ENCODE assay signal across 9 mouse cellular contexts in genomic region chr8:123103285-123103684, GRCm38 (mm10). TPM values are rescaled to one million over a fixed set of nuclear protein-coding genes. Genes with fewer than 3 reads are reported as not detected.
DNase-seq lines count a peak whose midpoint lies in the region; ATAC-seq and TF ChIP-seq lines count a peak whose summit lies in the region.
"Had no signal": no experiment of that assay in that cellular context is flagged by ENCODE, and none has a peak within 500 bp of the region (broad histone marks: within the 10 kb centered on the region; RNA-seq: fewer than 3 reads in every experiment).

No protein-coding gene starts in this region.

- peak overlapping the region; percentile 82 for H3K4me2 ChIP-seq in heart, embryonic 16.5 days (ENCODE audit: low read depth, low read length)
- H3K4me2 ChIP-seq in hindbrain, embryonic 13.5 days = peak overlapping the region; percentile 89
- H3K4me2 ChIP-seq in midbrain, embryonic 14.5 days (ENCODE audit: low read length) = peak overlapping the region; percentile 85

- no peak for ATAC-seq in heart, embryonic 16.5 days (replicated peaks; ENCODE audit: extremely low read depth, insufficient read depth, low FRiP score)
- ATAC-seq in G1E (ENCODE audit: extremely low read depth, insufficient number of reproducible peaks, low FRiP score, poor library complexity, severe bottlenecking) = no peak
- ATAC-seq in hindbrain, embryonic 13.5 days (ENCODE audit: low FRiP score) = no peak
- no peak for ATAC-seq in midbrain, embryonic 14.5 days (ENCODE audit: low FRiP score, low TSS enrichment)

- H3K9me3 ChIP-seq in heart, embryonic 16.5 days (replicated peaks; ENCODE audit: control insufficient read depth, low read length) = no peaks in the 10 kb centered on the region
- H3K9me3 ChIP-seq in G1E (replicated peaks) = no peaks in the 10 kb centered on the region
- H3K9me3 ChIP-seq in hindbrain, embryonic 13.5 days = no peaks in the 10 kb centered on the region
- H3K9me3 ChIP-seq in midbrain, embryonic 14.5 days (ENCODE audit: control insufficient read depth, low read length) = no peaks in the 10 kb centered on the region

- peak overlapping the region; percentile 86 for H3K4me3 ChIP-seq in heart, embryonic 16.5 days (ENCODE audit: low read length)
- peak overlapping the region; percentile 90 for H3K4me3 ChIP-seq in G1E (ENCODE audit: low read depth, low read length)
- H3K4me3 ChIP-seq in hindbrain, embryonic 13.5 days = peak overlapping the region; percentile 80
- H3K4me3 ChIP-seq in midbrain, embryonic 14.5 days (replicated peaks; ENCODE audit: low read depth, low read length) = peak overlapping the region; percentile 79

- peaks cover 21% of the 10 kb centered on the region for H3K36me3 ChIP-seq in heart, embryonic 16.5 days (ENCODE audit: control insufficient read depth, insufficient read depth)
- peaks cover 43% of the 10 kb centered on the region for H3K36me3 ChIP-seq in G1E (replicated peaks)
- peaks cover 28% of the 10 kb centered on the region for H3K36me3 ChIP-seq in hindbrain, embryonic 13.5 days
- peaks cover 26% of the 10 kb centered on the region for H3K36me3 ChIP-seq in midbrain, embryonic 14.5 days (ENCODE audit: control insufficient read depth, insufficient read depth, low read length)

- 8% methylated on average over 15 of the region's 15 CpGs for WGBS in heart, embryonic 16.5 days
- WGBS in hindbrain, embryonic 13.5 days = 20% methylated on average over 15 of the region's 15 CpGs
- 17% methylated on average over 15 of the region's 15 CpGs for WGBS in midbrain, embryonic 14.5 days

- DNase-seq in heart, postnatal 36 days = no peak
- DNase-seq in G1E (ENCODE audit: low spot score) = no peak
- no peak for DNase-seq in midbrain, embryonic 14.5 days
- DNase-seq in left cerebral cortex, adult 11 months (ENCODE audit: low spot score) = no peak
- no peak for DNase-seq in adrenal gland, adult (ENCODE audit: inconsistent age in 2 of 2, low spot score in 1 of 2)
- DNase-seq in cerebellum, postnatal 25 days = no peak
- DNase-seq: left cerebral cortex, postnatal 4 days had no signal

- peaks cover 10% of the 10 kb centered on the region for H3K4me1 ChIP-seq in heart, embryonic 16.5 days (ENCODE audit: control insufficient read depth, insufficient read depth, low read length)
- H3K4me1 ChIP-seq in G1E (ENCODE audit: insufficient read depth, low read depth, low read length) = peaks cover 27% of the 10 kb centered on the region
- peaks cover 22% of the 10 kb centered on the region for H3K4me1 ChIP-seq in hindbrain, embryonic 13.5 days (replicated peaks)
- peaks cover 7% of the 10 kb centered on the region for H3K4me1 ChIP-seq in midbrain, embryonic 14.5 days (ENCODE audit: control insufficient read depth, insufficient read depth, low read length)

- H3K9ac ChIP-seq in heart, embryonic 16.5 days (ENCODE audit: low read length) = peak overlapping the region; percentile 97
- H3K9ac ChIP-seq in hindbrain, embryonic 13.5 days = peak overlapping the region; percentile 98
- H3K9ac ChIP-seq in midbrain, embryonic 14.5 days (replicated peaks; ENCODE audit: low read length) = peak overlapping the region; percentile 94

- TF ChIP-seq CTCF in G1E (IDR thresholded peaks at IDR 0.05; ENCODE audit: low read depth, low read length) = no peak

- no peaks in the 10 kb centered on the region for H3K27me3 ChIP-seq in heart, embryonic 16.5 days (ENCODE audit: control insufficient read depth, insufficient read depth, low read length)
- no peaks in the 10 kb centered on the region for H3K27me3 ChIP-seq in G1E (ENCODE audit: insufficient read depth, low read length)
- H3K27me3 ChIP-seq in hindbrain, embryonic 13.5 days = no peaks in the 10 kb centered on the region
- no peaks in the 10 kb centered on the region for H3K27me3 ChIP-seq in midbrain, embryonic 14.5 days (ENCODE audit: control insufficient read depth, insufficient read depth, low read length)

- peak overlapping the region; percentile 92 for H3K27ac ChIP-seq in heart, embryonic 16.5 days (ENCODE audit: low read length)
- peak overlapping the region; percentile 97; the same call in 1 of the 2 replicates for H3K27ac ChIP-seq in hindbrain, embryonic 13.5 days
- H3K27ac ChIP-seq in midbrain, embryonic 14.5 days (replicated peaks; ENCODE audit: low read depth, low read length) = no peak overlapping the region

- intact Hi-C loops in heart, postnatal 36 days (cut with DNase I) = no loop called here

RNA-seq across cellular contexts. Expression of gene Rpl13, which starts 1.1 kb away (rescaled TPM):
- polyA plus RNA-seq in heart, embryonic 16.5 days (2015; fragmentation: Nextera tagmentation; extraction: Ambion mirVana) = 676 and 829 TPM in 2 replicates
- 100 to 1,000 TPM; 409 to 436 TPM for total RNA-seq in heart, postnatal 36 days (2021)
- total RNA-seq in G1E (2014; fragmentation: Nextera tagmentation) (835 and 904 TPM in 2 replicates), G1E (2017) (3,495 and 3,523 TPM in 2 replicates)
- 4,220 and 5,023 TPM in 2 replicates for polyA plus RNA-seq in G1E (2012)
- polyA plus RNA-seq in hindbrain, embryonic 13.5 days (2015; fragmentation: Nextera tagmentation; extraction: Ambion mirVana) = 766 and 789 TPM in 2 replicates
- 843 and 877 TPM in 2 replicates for polyA plus RNA-seq in midbrain, embryonic 14.5 days (2014; fragmentation: Nextera tagmentation; extraction: Ambion mirVana)

RNA-seq across cellular contexts. Expression of gene Cpne7, which starts 13.9 kb away (rescaled TPM):
- polyA plus RNA-seq in heart, embryonic 16.5 days (2015; fragmentation: Nextera tagmentation; extraction: Ambion mirVana) = 0.20 and 0.35 TPM in 2 replicates
- under 1 TPM; 0.35 to 0.44 TPM for total RNA-seq in heart, postnatal 36 days (2021)
- total RNA-seq in G1E (2014; fragmentation: Nextera tagmentation) = 3.1 and 4.3 TPM in 2 replicates
- 3.6 and 6.1 TPM in 2 replicates for total RNA-seq in G1E (2017)
- 11.1 and 11.2 TPM in 2 replicates for polyA plus RNA-seq in G1E (2012)
- polyA plus RNA-seq in hindbrain, embryonic 13.5 days (2015; fragmentation: Nextera tagmentation; extraction: Ambion mirVana) = 0.53 and 0.87 TPM in 2 replicates
- polyA plus RNA-seq in midbrain, embryonic 14.5 days (2014; fragmentation: Nextera tagmentation; extraction: Ambion mirVana) = 1.8 and 3.7 TPM in 2 replicates

RNA-seq across cellular contexts. Expression of gene Spg7, which starts 40.5 kb away (rescaled TPM):
- 60.7 and 71.0 TPM in 2 replicates for polyA plus RNA-seq in heart, embryonic 16.5 days (2015; fragmentation: Nextera tagmentation; extraction: Ambion mirVana)
- 10 to 100 TPM; 79.7 to 87.7 TPM for total RNA-seq in heart, postnatal 36 days (2021)
- total RNA-seq in G1E (2014; fragmentation: Nextera tagmentation) = 11.7 and 14.2 TPM in 2 replicates
- total RNA-seq in G1E (2017) = 36.7 and 40.2 TPM in 2 replicates
- 20.9 and 22.6 TPM in 2 replicates for polyA plus RNA-seq in G1E (2012)
- polyA plus RNA-seq in hindbrain, embryonic 13.5 days (2015; fragmentation: Nextera tagmentation; extraction: Ambion mirVana) = 45.9 and 48.7 TPM in 2 replicates
- polyA plus RNA-seq in midbrain, embryonic 14.5 days (2014; fragmentation: Nextera tagmentation; extraction: Ambion mirVana) = 42.0 and 43.6 TPM in 2 replicates

RNA-seq across cellular contexts. Expression of gene Sult5a1, which starts 54.8 kb away (rescaled TPM):
- polyA plus RNA-seq in heart, embryonic 16.5 days (2015; fragmentation: Nextera tagmentation; extraction: Ambion mirVana) = 4.4 and 5.8 TPM in 2 replicates
- total RNA-seq in heart, postnatal 36 days (2021) = under 1 TPM; 0.58 to 0.79 TPM
- total RNA-seq in G1E (2014; fragmentation: Nextera tagmentation) (not detected in 2 replicates), G1E (2017) (0.06 and 0.11 TPM in 2 replicates)
- polyA plus RNA-seq in G1E (2012) = not detected in 2 replicates
- polyA plus RNA-seq in hindbrain, embryonic 13.5 days (2015; fragmentation: Nextera tagmentation; extraction: Ambion mirVana) = 1.5 and 2.2 TPM in 2 replicates
- 0.95 TPM in 1 of 2 replicates, not detected in the other for polyA plus RNA-seq in midbrain, embryonic 14.5 days (2014; fragmentation: Nextera tagmentation; extraction: Ambion mirVana)
- total RNA-seq: left cerebral cortex, postnatal 4 days had no signal
